Mouse (Mus musculus): ENCODE data around the gene Prtg.

Gene Prtg

DNA sequence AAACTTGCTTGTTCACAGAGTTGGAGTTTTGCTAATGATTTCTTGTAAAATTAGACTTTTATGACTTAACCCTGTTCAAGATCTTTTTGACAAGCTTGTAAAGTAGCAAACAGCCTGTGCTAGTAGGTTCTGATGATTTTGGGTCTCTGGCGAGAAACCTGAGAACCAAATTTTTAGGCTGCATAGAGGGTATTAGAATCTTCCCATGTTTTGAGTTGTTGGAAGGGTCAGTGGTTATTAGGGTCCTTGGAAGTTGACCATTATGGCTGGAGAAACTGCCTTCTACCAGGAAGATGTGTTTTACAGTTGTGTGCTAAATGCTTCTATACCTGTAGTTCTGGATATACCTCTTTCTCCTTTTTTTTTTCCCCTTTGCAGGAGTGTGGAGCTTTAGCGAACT, 2.4 kb downstream of the Prtg start:
- no peak for DNase-seq (ENCODE audit: extremely low spot score)

- no peak for DNase-seq (ENCODE audit: extremely low spot score)
These were observed 3.9 kb downstream of the Prtg start for GRCm38 (mm10) chr9:72810607-72811006.

DNA sequence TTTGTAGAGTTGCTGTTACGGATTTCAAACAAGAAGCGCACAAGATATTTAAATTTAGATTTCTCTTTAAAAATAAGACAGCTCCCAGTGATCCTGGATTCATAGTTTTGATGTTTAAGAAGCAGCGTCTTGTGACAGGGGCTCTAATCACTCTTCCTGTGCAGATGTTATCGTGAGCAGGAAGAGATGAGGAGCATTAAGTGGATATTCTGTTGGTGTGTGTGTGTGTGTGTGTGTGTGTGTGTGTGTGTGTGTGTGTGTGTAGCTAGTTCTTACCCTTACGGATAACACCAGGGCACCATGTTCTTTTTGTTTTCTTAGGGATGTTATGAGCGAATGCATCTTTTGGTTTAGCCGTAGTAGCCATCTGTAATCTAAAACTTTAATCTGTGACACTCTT, 5.4 kb downstream of the Prtg start:
- no peak for DNase-seq (ENCODE audit: extremely low spot score)

GRCm38 (mm10) chr9:72812594-72813570, 6.2 kb downstream of the Prtg start:
- DNase-seq (ENCODE audit: extremely low spot score), result peak; percentile 84

DNA sequence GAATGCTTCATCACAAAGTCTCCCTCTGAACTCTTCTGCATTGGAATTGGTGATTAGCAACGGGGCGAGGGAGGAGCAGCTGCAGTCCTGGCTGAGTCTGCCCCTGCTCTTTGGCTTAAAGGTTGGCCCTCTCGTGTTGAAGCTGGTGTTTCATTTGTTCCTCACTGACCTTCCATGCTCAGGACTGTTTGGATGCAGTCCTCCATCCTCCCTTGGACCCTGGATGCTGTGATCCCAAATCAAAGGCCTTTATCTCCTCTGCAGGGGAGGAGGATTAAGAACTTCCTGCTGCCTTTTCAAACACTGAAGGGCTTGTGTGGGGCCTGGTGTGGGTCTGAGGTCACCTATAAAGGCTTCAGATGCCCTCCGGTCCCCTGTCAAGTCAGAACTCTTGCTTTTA, 18.8 kb downstream of the Prtg start:
- DNase-seq (ENCODE audit: extremely low spot score), result no peak

DNA sequence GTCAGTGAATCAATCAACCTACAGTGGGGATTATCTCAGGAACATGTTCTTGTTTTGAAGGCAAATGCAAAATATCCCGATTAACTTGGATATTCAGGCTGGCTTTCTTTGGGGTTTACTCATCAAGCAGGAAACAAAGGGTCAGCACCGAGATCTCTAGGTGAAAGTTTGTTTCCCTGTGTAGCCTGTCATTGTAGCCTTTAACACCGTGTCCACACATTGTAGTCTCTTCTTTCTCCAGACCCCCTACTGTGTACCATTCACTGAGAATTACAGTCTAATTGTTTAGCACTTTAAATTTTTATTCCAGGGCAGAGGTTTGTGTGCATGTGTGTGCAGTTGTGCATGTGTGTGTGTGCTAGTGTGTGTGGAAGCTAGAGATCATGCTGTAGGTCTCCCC, 19.3 kb downstream of the Prtg start:
- no peak for DNase-seq (ENCODE audit: extremely low spot score)

DNA sequence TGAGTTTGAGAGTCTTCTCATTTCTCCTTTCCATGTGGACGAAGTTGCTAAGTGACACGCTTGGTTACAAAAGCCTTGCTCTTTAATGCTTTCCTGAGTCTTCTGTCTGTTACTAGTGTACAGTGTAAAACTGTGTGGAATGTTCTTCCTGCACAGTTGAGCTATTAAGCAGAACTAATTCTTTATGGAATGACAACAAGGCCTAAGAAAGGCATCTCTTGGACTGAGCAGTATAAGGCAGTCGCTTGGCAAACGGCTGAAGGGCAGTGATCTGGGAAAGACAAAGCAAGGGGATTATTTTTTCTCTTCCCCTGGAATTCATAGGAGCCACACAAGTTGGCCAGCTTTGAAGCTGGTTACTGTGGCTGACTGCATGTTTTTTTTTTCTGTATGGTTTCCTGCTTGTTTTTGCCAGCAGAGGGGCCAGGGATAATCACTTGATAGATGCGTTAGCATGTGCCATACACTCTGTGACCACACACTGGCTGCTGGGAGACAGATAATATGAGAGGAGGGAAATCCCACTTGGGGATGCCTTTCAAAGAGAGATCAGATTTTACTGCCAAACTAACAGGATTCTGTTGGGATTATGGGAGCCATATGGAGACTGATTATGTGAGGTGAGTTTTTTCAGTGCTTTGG, 22.1 kb downstream of the Prtg start:
- DNase-seq (ENCODE audit: extremely low spot score), result no peak

DNA sequence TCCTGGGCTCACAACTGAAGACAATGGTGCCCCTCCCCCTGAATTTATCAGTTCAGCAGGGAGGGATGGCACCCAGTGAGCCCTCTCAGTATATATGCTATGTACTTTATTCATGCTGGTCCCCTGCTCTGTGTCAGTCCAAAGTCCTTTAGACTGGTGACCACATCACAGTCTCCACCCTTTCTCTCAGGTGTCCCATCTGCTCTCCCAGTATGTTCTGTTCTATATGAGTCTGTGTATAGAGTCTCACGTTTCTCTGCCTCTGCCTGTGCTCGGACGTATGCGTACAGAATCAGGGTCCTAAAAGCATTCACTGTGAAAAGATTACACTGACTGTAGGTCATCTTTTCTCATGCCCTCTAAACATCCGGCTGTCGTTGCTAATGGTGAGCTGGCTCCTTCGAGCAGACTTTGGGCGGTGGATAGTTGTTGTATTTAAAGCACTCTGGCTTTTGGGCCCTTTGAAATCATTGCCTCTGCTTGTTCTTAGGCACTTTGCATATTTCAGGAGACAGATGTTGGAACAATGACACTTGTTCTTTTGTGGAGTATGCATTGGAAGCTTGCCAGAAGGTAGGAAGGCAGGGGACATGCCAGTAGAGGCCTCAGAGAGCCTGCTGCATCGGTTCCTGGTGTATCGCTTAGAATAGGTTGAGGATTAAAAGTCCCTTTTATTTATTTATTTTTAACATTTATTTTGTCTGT, 27.5 kb downstream of the Prtg start:
- DNase-seq (ENCODE audit: extremely low spot score), result no peak

DNA sequence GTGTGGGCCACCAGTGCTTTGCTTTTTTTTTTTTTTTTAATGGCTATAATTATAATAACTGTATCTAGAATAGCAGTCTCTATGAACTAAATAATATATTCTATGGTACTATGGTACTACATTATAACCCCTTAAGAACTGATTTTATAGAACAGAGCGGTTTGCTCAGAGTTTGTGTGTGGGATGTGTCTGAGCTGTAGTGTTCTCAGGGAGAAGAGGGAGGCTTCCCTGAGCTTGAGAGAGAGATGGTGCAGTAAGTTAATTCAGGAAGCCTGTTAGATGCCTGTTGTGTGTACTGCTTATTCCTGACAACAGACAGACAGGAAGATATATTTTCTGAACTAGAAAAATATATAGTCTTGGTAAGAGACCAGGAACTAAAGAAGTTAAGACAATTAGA, 28.3 kb downstream of the Prtg start:
- no peak for DNase-seq (ENCODE audit: extremely low spot score)

- no peak for DNase-seq (ENCODE audit: extremely low spot score)
These were observed 30.2 kb downstream of the Prtg start for GRCm38 (mm10) chr9:72836708-72837495.

GRCm38 (mm10) chr9:72837598-72838160, 31.0 kb downstream of the Prtg start:
- DNase-seq (ENCODE audit: extremely low spot score), result no peak

DNA sequence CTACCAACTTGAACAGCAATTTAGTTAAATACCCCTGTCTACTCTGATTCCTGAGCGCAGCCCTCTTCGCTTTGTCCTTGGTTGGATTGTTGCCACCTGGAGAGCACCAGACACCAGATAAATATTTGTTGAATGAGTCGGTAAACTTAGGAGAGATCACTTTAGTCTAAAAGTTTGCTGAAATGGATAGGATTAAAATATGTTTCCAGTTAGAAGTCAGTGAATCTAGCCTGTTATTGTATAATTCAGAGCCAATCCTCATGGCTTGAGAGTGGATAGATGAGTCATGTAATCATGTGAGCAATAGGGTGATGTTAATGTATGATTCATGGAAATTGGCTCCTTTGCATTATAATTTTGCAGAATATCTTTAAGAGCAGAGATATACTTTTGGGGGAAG, 31.6 kb downstream of the Prtg start:
- DNase-seq (ENCODE audit: extremely low spot score), result no peak

- DNase-seq (ENCODE audit: extremely low spot score), result no peak
These were observed 32.8 kb downstream of the Prtg start for GRCm38 (mm10) chr9:72839346-72839990.

DNA sequence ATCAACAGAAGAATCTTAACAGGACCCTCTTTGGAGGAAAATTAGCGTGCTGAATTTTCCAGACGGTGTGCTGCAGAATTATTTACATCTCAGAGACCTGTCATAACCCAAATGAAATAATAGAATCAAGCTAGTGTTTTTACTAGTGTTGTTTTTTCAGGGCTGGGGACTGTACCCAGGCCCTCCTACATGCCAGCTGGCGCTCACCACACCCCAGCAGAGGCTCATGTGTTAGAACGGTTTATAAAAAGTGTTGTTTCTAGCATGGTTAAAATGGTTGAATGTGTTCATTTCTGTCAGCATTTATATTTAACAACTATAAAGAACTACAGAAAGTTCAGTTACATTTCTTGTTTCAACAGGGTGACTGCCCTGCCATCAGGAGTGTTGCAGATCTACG, 37.8 kb downstream of the Prtg start:
- no peak for DNase-seq (ENCODE audit: extremely low spot score)

DNA sequence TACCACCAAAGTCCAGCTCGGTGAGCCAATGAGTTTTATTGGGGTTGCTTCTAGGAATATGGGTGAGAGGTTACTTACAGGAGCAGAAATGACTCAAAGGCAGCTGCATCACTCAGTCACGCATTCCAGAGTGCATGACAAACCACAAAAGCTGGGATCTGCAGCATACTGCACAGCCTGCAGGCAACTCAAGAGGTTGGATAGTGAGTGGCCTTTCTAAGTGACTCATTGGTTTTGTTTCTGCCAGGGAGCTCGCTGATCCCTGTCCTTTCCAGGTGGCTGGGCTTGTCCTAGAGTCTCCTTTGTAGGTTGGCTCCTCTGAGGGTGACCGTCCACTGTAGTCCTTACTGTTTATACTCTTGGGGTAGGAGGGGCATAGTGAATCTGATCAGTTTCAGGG, 39.5 kb downstream of the Prtg start:
- DNase-seq (ENCODE audit: extremely low spot score), result no peak

- no peak for DNase-seq (ENCODE audit: extremely low spot score)
These were observed 44.9 kb downstream of the Prtg start for GRCm38 (mm10) chr9:72851541-72851940.

GRCm38 (mm10) chr9:72851979-72852378, 45.3 kb downstream of the Prtg start:
- no peak for DNase-seq (ENCODE audit: extremely low spot score)

DNA sequence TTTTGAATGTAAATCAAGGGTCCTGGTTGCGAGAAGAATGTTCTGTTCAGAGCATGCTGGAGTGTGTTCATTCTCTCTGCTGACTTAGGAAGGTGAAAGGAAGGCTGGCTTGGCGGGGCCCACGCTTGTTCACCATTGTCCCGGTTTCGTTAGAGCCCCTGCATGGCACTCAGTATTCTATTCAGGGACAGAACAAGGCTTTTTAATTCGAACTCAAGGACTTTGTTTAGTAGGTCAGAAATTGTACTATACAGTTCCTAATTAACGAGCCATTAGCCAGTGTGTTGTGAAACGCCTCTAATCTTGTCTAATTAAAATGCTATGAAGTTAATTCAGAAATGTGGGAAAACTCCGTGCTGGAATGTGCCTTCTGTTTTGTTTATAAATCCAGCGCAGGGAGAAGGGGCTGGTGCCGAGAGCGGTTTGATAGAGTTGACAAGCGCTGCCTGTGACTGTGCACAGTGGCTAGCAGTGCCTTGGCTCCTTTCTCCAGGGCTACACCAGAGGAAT, 47.1 kb downstream of the Prtg start:
- DNase-seq (ENCODE audit: extremely low spot score), result no peak

DNA sequence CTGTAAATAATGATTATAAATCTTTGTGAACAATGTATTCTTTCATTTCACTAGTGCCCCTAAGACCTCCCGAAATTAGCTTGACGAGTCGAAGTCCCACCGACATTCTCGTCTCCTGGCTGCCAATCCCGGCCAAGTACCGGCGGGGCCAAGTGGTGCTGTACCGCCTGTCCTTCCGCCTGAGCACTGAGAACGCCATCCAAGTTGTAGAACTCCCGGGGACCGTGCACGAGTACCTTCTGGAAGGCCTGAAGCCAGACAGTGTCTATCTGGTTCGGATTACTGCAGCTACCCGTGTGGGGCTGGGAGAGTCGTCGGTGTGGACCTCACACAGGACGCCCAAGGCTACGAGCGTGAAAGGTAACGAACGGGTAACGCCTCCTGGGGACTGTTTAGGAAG, 50.0 kb downstream of the Prtg start:
- no peak for DNase-seq (ENCODE audit: extremely low spot score)

GRCm38 (mm10) chr9:72860764-72861163, 54.1 kb downstream of the Prtg start:
- DNase-seq (ENCODE audit: extremely low spot score), result no peak

GRCm38 (mm10) chr9:72861235-72861634, 54.6 kb downstream of the Prtg start:
- DNase-seq (ENCODE audit: extremely low spot score), result no peak
